Mouse (Mus musculus) heart, embryonic 13.5 days (tissue): ENCODE measurements at regions not wholly inside any gene's neighbourhood (a gene's known extent, or its start where the extent isn't known, plus 50 kb on each side); places are given as distances from the start of the nearest gene placed in this dataset.

Experiments used
- ATAC-seq: fragments of 200-750 bp; cut with Nextera tagmentation; 2 replicates; pipeline ENCODE4 v1.8.0; 2017; ENCODE audit warnings: moderate TSS enrichment; ENCODE audit not compliant: insufficient number of reproducible peaks, low FRiP score, low TSS enrichment; ENCODE audit errors: extremely low read depth
- H3K27ac ChIP-seq: fragments of 300-500 bp; sonication (generic); replicated peaks from 2 replicates; pipeline ENCODE4 v1.5.1; 2015; ENCODE audit warnings: moderate library complexity, mild to moderate bottlenecking, inconsistent platforms
- H3K27me3 ChIP-seq: fragments of 300-500 bp; sonication (generic); replicated peaks from 2 replicates; pipeline ENCODE4 v1.6.1; 2015; ENCODE audit warnings: mild to moderate bottlenecking, inconsistent platforms
- H3K36me3 ChIP-seq: fragments of 300-500 bp; sonication (generic); 2 replicates; pipeline ENCODE4 v1.6.1; 2015; ENCODE audit warnings: mild to moderate bottlenecking, inconsistent platforms
- H3K4me1 ChIP-seq: fragments of 300-500 bp; sonication (generic); 2 replicates; pipeline ENCODE4 v1.6.1; 2015; ENCODE audit warnings: inconsistent platforms
- H3K4me2 ChIP-seq: fragments of 300-500 bp; sonication (generic); 2 replicates; pipeline ENCODE4 v1.6.1; 2015; ENCODE audit warnings: inconsistent platforms, mild to moderate bottlenecking, moderate library complexity
- H3K4me3 ChIP-seq: fragments of 300-500 bp; sonication (generic); 2 replicates; pipeline ENCODE4 v1.5.1; 2015; ENCODE audit warnings: moderate library complexity, mild to moderate bottlenecking, inconsistent platforms
- H3K9ac ChIP-seq: fragments of 300-500 bp; sonication (generic); 2 replicates; pipeline ENCODE4 v1.6.1; 2015; ENCODE audit warnings: inconsistent platforms, mild to moderate bottlenecking, moderate library complexity
- H3K9me3 ChIP-seq: fragments of 300-500 bp; sonication (generic); 2 replicates; pipeline ENCODE4 v1.6.1; 2016; ENCODE audit warnings: inconsistent platforms
- WGBS: fragments of 180-500 bp; shearing (Covaris S2); methylation state at CpG from one replicate; pipeline ENCODE4 v1.1.7; 2015; ENCODE audit warnings: mixed read lengths; 5-methylcytosine and 5-hydroxymethylcytosine counted together

DNA sequence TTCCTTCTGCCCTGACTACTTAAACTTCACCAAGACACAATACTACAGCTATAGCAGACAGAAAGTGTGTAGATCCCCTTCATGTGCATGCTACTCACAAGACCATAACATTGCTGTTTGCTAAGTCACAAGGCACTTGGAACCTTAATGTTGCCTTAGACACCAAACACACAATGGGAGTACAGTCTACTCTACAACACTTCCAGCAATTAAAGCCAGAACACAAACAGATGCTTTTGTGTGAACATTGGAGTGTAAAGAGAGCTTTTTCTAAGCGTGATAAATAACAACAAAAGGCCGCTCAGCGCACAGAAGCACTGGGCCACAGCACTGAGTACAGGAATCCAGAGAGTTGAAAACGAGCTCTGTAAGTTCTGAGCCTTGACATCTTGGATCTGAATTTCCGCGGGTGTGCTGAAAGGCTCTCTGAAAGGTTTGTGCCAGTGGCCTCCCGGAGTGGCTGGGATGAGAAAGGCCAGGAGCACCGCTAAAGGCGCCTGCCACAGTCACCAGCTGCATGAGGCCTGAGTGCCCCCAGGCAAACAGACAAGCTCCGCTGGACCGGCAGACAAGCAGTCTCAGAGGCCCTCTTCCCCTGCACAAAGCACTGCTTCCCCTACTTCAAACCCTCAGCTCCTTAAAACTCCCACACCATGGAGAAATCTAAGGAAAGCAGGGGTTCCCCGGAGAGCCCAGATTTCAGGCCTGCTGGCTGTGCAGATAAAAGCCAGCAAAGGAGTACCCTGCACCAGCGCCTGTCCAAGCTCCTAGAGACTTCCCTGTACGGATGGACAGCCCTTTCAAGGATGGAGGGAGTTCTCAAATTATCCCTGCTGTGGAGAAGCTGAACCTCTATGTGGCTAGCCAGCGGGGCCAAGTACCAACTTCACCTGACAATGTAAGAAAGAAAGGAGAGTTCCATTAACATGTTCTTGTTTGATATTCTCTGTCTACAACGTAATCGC is 568.3 kb downstream of the 1700064H15Rik start:
- ATAC-seq: no peak
- 33% methylated on average over 17 of the region's 17 CpGs for WGBS

GRCm38 (mm10) chr3:19061488-19062248 is 566.8 kb downstream of the 1700064H15Rik start:
- Histone ChIP-seq H3K4me2 (no peak overlapping the region), H3K36me3 (no peaks in the 10 kb centered on the region), H3K4me3 (no peak overlapping the region), H3K9me3 (no peaks in the 10 kb centered on the region), H3K4me1 (peaks cover 8% of the 10 kb centered on the region), H3K9ac (no peak overlapping the region), H3K27me3 (peaks cover 7% of the 10 kb centered on the region; the same call in 1 of the 2 replicates), H3K27ac (no peak overlapping the region)
- no peak for ATAC-seq
- WGBS: 38% methylated on average over 14 of the region's 14 CpGs

More for the DNA sequence above, 568.3 kb downstream of the 1700064H15Rik start:
- Histone ChIP-seq H3K4me2 (0 out of 2 replicates have a peak overlapping the region, but pooled peaks have one; percentile 6), H3K4me3 (no peak overlapping the region), H3K27me3 (peaks cover 7% of the 10 kb centered on the region; the same call in 1 of the 2 replicates), H3K36me3 (no peaks in the 10 kb centered on the region), H3K9me3 (no peaks in the 10 kb centered on the region), H3K27ac (no peak overlapping the region), H3K4me1 (peaks cover 9% of the 10 kb centered on the region), H3K9ac (no peak overlapping the region)

DNA sequence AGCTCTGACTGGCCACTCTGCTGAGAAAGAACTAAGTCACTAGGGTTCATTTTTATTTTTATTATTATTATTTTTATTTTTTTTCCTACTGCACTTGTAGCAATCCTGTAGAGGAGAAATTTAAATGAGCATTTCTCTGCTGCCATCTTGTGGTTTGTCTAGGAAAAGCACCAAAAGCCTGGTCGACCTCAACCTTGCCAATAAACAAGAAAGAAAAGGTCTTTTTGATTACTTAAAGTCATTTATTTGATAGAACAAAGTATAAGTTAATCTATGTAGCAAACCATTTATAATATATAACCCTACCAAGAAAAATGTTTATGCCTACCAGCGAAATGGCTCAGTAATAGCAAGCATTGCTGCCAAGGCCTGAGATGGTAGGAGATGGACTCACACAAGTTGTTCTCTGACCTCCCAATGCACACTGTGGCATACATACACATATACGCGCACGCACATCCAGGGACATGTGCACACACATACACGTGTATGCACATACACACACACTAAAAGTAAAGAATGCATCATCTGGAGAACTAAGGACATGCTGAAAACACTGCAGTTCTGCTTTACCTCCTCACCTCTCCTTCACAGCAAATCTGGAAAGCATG is 566.1 kb downstream of the 1700064H15Rik start:
- Histone ChIP-seq H3K27me3 (peaks cover 7% of the 10 kb centered on the region; the same call in 1 of the 2 replicates), H3K27ac (no peak overlapping the region), H3K4me2 (no peak overlapping the region), H3K4me3 (no peak overlapping the region), H3K9me3 (no peaks in the 10 kb centered on the region), H3K4me1 (peaks cover 5% of the 10 kb centered on the region), H3K9ac (no peak overlapping the region), H3K36me3 (no peaks in the 10 kb centered on the region)
- ATAC-seq: no peak
- 31% methylated on average over 6 of the region's 6 CpGs for WGBS

GRCm38 (mm10) chr3:19067141-19067757 is 561.2 kb downstream of the 1700064H15Rik start:
- no peak overlapping the region for H3K9ac ChIP-seq
- 70% methylated on average over 3 of the region's 3 CpGs for WGBS
- peaks cover 7% of the 10 kb centered on the region; the same call in 1 of the 2 replicates for H3K27me3 ChIP-seq
- no peaks in the 10 kb centered on the region; the same call in 1 of the 2 replicates for H3K9me3 ChIP-seq
- no peaks in the 10 kb centered on the region for H3K4me1 ChIP-seq
- ATAC-seq: no peak
- no peaks in the 10 kb centered on the region for H3K36me3 ChIP-seq
- no peak overlapping the region for H3K4me2 ChIP-seq
- no peak overlapping the region for H3K4me3 ChIP-seq
- no peak overlapping the region for H3K27ac ChIP-seq
